Mouse (Mus musculus) skeletal muscle tissue, postnatal 0 days (tissue): ENCODE data around the gene Sirpa. TPM values are rescaled to one million over a fixed set of nuclear protein-coding genes. Genes with fewer than 3 reads are reported as not detected.

Experiments used
- polyA plus RNA-seq: library from polyadenylated mRNA; unstranded; fragments of >200 nt; fragmentation: Nextera tagmentation; extraction: Ambion mirVana; gene quantifications from 2 replicates; pipeline ENCODE4 v1.2.1, GENCODE M21; 2015

Sirpa gene
- 17.3 and 21.4 TPM in 2 replicates for polyA plus RNA-seq

GRCm38 (mm10) chr2:129592459-129593140 lies at the start of gene Sirpa:
Sirpa (plus strand) TSS chr2:129592835.

Other genes starting within 250 kb of the Sirpa start
- gene Il1b, start 221.7 kb upstream of the Sirpa start, polyA plus RNA-seq: 0.18 and 0.38 TPM in 2 replicates
- 0.17 TPM in 1 of 2 replicates, not detected in the other for gene F830045P16Rik, start 56.2 kb upstream of the Sirpa start, polyA plus RNA-seq
- gene Pdyn, start 107.0 kb downstream of the Sirpa start, polyA plus RNA-seq: not detected in 2 replicates
- 2.5 and 3.2 TPM in 2 replicates for gene Stk35, start 207.7 kb downstream of the Sirpa start, polyA plus RNA-seq